Mouse (Mus musculus): ENCODE data around the gene Pf4.
A peak's percentile ranks its signal among the peaks of the same experiment; 100 is the strongest.

The Pf4 gene

GRCm38 (mm10) chr5:90771880-90772653 lies at the start of gene Pf4:
TSS of gene Pf4 (plus strand) at chr5:90772435.
- DNase-seq (ENCODE audit: extremely low read depth, insufficient read length, low spot score) = no peak

GRCm38 (mm10) chr5:90722656-90723055 lies 49.6 kb upstream of the Pf4 start:
- DNase-seq (ENCODE audit: extremely low read depth, insufficient read length, low spot score) = no peak

GRCm38 (mm10) chr5:90728254-90728653 lies 44.0 kb upstream of the Pf4 start:
- DNase-seq (ENCODE audit: extremely low read depth, insufficient read length, low spot score) = no peak

- DNase-seq (ENCODE audit: extremely low read depth, insufficient read length, low spot score) = peak; percentile 36
These were observed 40.8 kb upstream of the Pf4 start for GRCm38 (mm10) chr5:90731480-90731879.

- DNase-seq (ENCODE audit: extremely low read depth, insufficient read length, low spot score) = peak; percentile 16
These were observed 30.2 kb upstream of the Pf4 start for GRCm38 (mm10) chr5:90742029-90742428.

GRCm38 (mm10) chr5:90753934-90754333 lies 18.3 kb upstream of the Pf4 start:
- peak; percentile 51 for DNase-seq (ENCODE audit: extremely low read depth, insufficient read length, low spot score)

- DNase-seq (ENCODE audit: extremely low read depth, insufficient read length, low spot score) = peak; percentile 70
These were observed 14.1 kb upstream of the Pf4 start for GRCm38 (mm10) chr5:90758020-90758605.

GRCm38 (mm10) chr5:90759077-90760065 lies 12.9 kb upstream of the Pf4 start, which contains the start of gene Cxcl5:
TSS of gene Cxcl5 (plus strand) at chr5:90759360.
- DNase-seq (ENCODE audit: extremely low read depth, insufficient read length, low spot score) = peak; percentile 71

- no peak for DNase-seq (ENCODE audit: extremely low read depth, insufficient read length, low spot score)
These were observed 11.9 kb upstream of the Pf4 start for GRCm38 (mm10) chr5:90760303-90760702.

DNA sequence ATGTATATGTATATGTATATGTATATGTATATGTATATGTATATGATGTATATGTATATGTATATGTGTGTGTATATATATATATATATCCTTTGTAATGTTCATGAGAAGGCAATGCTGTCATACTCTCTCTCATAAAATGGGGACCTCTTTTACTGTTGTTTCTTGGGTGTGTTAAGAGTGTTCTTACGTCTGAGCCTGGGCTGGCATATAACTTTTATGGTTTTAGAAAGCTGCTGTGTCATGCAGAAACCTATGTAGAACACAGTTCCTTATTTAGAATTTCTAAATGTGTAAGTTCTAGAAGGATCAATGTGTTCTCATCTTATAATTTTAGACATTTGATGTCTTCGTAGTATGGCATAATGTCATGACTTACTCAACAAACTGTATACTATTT lies 11.4 kb upstream of the Pf4 start:
- DNase-seq (ENCODE audit: extremely low read depth, insufficient read length, low spot score) = no peak

- no peak for DNase-seq (ENCODE audit: extremely low read depth, insufficient read length, low spot score)
These were observed 10.4 kb upstream of the Pf4 start for GRCm38 (mm10) chr5:90761834-90762233.

- peak; percentile 55 for DNase-seq (ENCODE audit: extremely low read depth, insufficient read length, low spot score)
These were observed 8.1 kb upstream of the Pf4 start for GRCm38 (mm10) chr5:90763912-90764665.

- peak; percentile 33 for DNase-seq (ENCODE audit: extremely low read depth, insufficient read length, low spot score)
These were observed 6.2 kb upstream of the Pf4 start for GRCm38 (mm10) chr5:90765821-90766606.

DNA sequence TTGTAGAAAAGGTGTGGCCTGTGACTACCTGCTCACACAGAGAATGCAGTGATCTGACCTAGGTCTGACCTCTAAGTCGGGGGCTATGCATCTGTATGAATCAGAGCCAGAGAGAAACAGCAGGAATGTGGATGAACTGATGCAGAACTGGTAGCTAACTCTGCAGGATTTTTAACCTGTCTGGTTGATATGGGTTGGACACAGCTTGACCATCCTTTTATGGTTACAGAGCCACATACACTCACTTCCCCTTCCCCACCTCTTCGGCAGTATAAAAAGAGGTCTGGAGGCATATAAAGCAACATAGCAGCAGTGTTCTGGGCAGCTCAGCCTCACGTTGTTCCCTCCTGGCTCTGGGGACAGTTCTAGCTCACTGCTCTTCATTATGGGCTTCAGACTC lies 4.0 kb upstream of the Pf4 start, which contains the start of gene Ppbp:
Gene Ppbp (plus strand): TSS at position 301 of the 400 bp plus-strand sequence.
- no peak for DNase-seq (ENCODE audit: extremely low read depth, insufficient read length, low spot score)

DNA sequence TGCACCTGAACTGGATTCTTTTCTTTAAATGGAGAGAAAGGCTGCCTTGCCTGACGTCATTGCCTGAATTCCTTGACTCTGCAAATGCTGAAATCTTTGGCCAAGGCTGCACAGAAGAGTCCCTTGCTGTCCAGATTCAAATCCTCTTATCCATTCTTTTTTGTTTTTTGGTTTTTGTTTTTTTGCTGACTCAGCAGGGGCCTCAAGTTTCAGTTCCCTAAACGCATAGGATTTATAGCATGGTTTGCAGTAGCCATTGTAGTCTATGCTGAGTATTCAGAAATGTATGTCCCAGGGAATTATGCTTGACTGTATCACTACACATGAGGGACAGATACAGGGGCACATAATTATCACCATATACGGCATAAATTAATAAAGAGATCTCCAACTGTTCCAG lies 866 bp upstream of the Pf4 start:
- no peak for DNase-seq (ENCODE audit: extremely low read depth, insufficient read length, low spot score)

DNA sequence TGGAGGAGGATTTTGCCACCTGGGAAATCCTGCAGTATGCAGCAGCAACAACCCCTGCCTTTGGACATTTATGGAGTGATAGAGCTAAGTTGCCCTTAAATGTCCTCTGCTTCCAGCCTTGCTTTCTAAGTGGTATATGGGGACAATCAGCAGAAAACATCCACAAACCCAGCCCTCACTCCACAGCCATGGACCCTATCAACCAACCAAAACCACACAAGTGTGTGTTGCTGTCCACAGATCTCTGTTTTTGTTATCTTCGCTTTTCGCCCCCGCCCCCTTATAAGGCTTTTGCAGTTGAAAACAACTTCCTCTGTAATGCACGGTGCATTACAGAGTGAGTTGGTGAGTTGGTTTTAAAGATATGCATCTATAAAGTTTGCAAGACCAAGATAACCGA lies 3.3 kb downstream of the Pf4 start:
- no peak for DNase-seq (ENCODE audit: extremely low read depth, insufficient read length, low spot score)

DNA sequence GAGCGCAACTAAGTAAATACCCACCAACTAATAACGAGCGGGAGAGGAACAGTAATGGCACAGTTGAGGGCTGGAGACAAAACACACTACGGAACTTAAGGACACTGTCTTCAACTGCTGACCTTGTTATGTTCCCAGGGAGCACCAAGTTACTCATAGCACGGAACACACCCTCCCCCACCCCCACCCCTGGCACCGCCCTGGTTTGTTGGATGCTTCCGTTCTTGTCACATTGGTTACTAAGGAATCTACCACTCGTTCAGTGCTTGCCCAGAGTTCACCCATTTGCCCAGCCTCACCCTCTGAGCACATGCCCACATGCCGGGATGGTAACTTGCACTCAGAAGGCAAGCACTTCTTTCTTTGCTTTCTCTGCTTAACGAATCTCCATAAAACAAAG lies 5.4 kb downstream of the Pf4 start:
- no peak for DNase-seq (ENCODE audit: extremely low read depth, insufficient read length, low spot score)

GRCm38 (mm10) chr5:90778856-90779255 lies 6.6 kb downstream of the Pf4 start:
- no peak for DNase-seq (ENCODE audit: extremely low read depth, insufficient read length, low spot score)

- DNase-seq (ENCODE audit: extremely low read depth, insufficient read length, low spot score) = no peak
These were observed 11.5 kb downstream of the Pf4 start for GRCm38 (mm10) chr5:90783697-90784096.
